Mouse (Mus musculus): ENCODE results near the gene Nupl2.

The Nupl2 gene

GRCm38 (mm10) chr5:24164789-24165445, at the start of gene Nupl2:
Nupl2 (plus strand) TSS chr5:24164963.
- DNase-seq (ENCODE audit: low spot score in 2 of 2), result peak; percentile 85 to 96

GRCm38 (mm10) chr5:24122221-24122620, 42.5 kb upstream of the Nupl2 start:
- no peak for DNase-seq (ENCODE audit: low spot score in 2 of 2)

- no peak for DNase-seq (ENCODE audit: low spot score in 2 of 2)
Measured at GRCm38 (mm10) chr5:24124175-24124574, 40.6 kb upstream of the Nupl2 start.

GRCm38 (mm10) chr5:24124579-24125276, 40.0 kb upstream of the Nupl2 start:
- DNase-seq (ENCODE audit: low spot score in 2 of 2), result no peak

- no peak for DNase-seq (ENCODE audit: low spot score in 2 of 2)
Measured at GRCm38 (mm10) chr5:24125910-24126636, 38.7 kb upstream of the Nupl2 start.

- no peak for DNase-seq (ENCODE audit: low spot score in 2 of 2)
Measured at GRCm38 (mm10) chr5:24126967-24127366, 37.8 kb upstream of the Nupl2 start.

- DNase-seq (ENCODE audit: low spot score in 2 of 2), result no peak
Measured at GRCm38 (mm10) chr5:24146964-24147363, 17.8 kb upstream of the Nupl2 start.

- no peak for DNase-seq (ENCODE audit: low spot score in 2 of 2)
Measured at GRCm38 (mm10) chr5:24152199-24152598, 12.6 kb upstream of the Nupl2 start.

- DNase-seq (ENCODE audit: low spot score in 2 of 2), result no peak
Measured at GRCm38 (mm10) chr5:24156774-24157173, 8.0 kb upstream of the Nupl2 start.

GRCm38 (mm10) chr5:24167263-24167662, 2.5 kb downstream of the Nupl2 start:
- peak in 1 of 2 experiments; percentile 22 for DNase-seq (ENCODE audit: low spot score in 2 of 2)

- DNase-seq (ENCODE audit: low spot score in 2 of 2), result no peak
Measured at GRCm38 (mm10) chr5:24169881-24170280, 5.1 kb downstream of the Nupl2 start.

- DNase-seq (ENCODE audit: low spot score in 2 of 2), result peak in 1 of 2 experiments; percentile 18
Measured at GRCm38 (mm10) chr5:24172092-24172491, 7.3 kb downstream of the Nupl2 start.

- DNase-seq (ENCODE audit: low spot score in 2 of 2), result no peak
Measured at GRCm38 (mm10) chr5:24181514-24182295, 16.9 kb downstream of the Nupl2 start.

- DNase-seq (ENCODE audit: low spot score in 2 of 2), result no peak
Measured at GRCm38 (mm10) chr5:24182296-24182734, 17.6 kb downstream of the Nupl2 start.

GRCm38 (mm10) chr5:24183096-24183495, 18.3 kb downstream of the Nupl2 start:
- DNase-seq (ENCODE audit: low spot score in 2 of 2), result no peak

- DNase-seq (ENCODE audit: low spot score in 2 of 2), result no peak
Measured at GRCm38 (mm10) chr5:24184011-24184410, 19.2 kb downstream of the Nupl2 start.

- no peak for DNase-seq (ENCODE audit: low spot score in 2 of 2)
Measured at GRCm38 (mm10) chr5:24188476-24188875, 23.7 kb downstream of the Nupl2 start.

- no peak for DNase-seq (ENCODE audit: low spot score in 2 of 2)
Measured at GRCm38 (mm10) chr5:24191821-24192220, 27.1 kb downstream of the Nupl2 start.

- DNase-seq (ENCODE audit: low spot score in 2 of 2), result no peak
Measured at GRCm38 (mm10) chr5:24201006-24201405, 36.2 kb downstream of the Nupl2 start.

- peak; percentile 27 to 28 for DNase-seq (ENCODE audit: low spot score in 2 of 2)
Measured at GRCm38 (mm10) chr5:24202492-24202891, 37.7 kb downstream of the Nupl2 start.

GRCm38 (mm10) chr5:24203266-24203665, 38.5 kb downstream of the Nupl2 start:
- no peak for DNase-seq (ENCODE audit: low spot score in 2 of 2)

- no peak for DNase-seq (ENCODE audit: low spot score in 2 of 2)
Measured at GRCm38 (mm10) chr5:24207965-24208364, 43.2 kb downstream of the Nupl2 start.
